Mouse (Mus musculus) lung, postnatal 0 days (tissue): ENCODE data around the gene Lhpp.

Experiments
- CTCF ChIP-seq: IDR thresholded peaks from 2 replicates; pipeline ENCODE4 v1.5.1; 2016; ENCODE audit warnings: antibody characterized with exemption, mild to moderate bottlenecking
- EP300 ChIP-seq: IDR thresholded peaks from 2 replicates; pipeline ENCODE4 v1.6.1; 2016; ENCODE audit warnings: antibody characterized with exemption, mild to moderate bottlenecking, control low read depth

DNA sequence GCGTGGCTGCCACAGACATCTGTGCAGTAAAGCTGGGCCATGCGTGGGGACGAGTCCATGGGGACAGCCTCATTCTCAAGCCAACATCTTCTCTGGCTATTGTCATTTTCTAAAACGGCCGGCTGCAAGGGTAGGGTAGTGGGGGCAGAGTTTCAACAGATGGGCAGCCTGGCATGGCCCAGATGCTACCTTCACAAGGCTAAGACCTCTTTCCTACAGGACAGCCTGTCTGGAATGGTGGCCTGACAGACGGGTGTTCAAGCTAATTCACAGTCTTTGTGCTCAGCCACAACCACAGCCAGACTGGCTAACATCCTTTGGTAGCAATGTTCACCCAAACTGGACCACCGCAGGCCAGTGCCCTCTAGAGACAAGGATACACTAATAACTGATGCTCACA is 120.1 kb downstream of the Lhpp start:
- TF ChIP-seq CTCF, result no peak
- TF ChIP-seq EP300, result no peak
